Mouse (Mus musculus) heart, embryonic 16.5 days (tissue): ENCODE measurements around the gene Ppm1h. TPM values are rescaled to one million over a fixed set of nuclear protein-coding genes. Genes with fewer than 3 reads are reported as not detected.
"Not testable (repeated sequence)": the region's sequence is repeated elsewhere in the genome, so short reads cannot be mapped to it uniquely, and the experiment has no call there.

Experiments used
- ATAC-seq: fragments of 200-750 bp; cut with Nextera tagmentation; replicated peaks from 2 replicates; pipeline ENCODE4 v1.8.0; 2017; ENCODE audit warnings: moderate number of reproducible peaks; ENCODE audit not compliant: insufficient read depth, low FRiP score; ENCODE audit errors: extremely low read depth
- H3K27ac ChIP-seq: fragments of 300-500 bp; sonication (generic); 2 replicates; pipeline ENCODE4 v1.5.1; 2014; ENCODE audit warnings: mild to moderate bottlenecking, low read length, control low read depth, moderate library complexity
- H3K27me3 ChIP-seq: fragments of 300-500 bp; sonication (generic); 2 replicates; pipeline ENCODE4 v1.6.1; 2014; ENCODE audit warnings: low read length, mixed read lengths; ENCODE audit not compliant: control insufficient read depth, insufficient read depth
- H3K36me3 ChIP-seq: fragments of 300-500 bp; sonication (generic); 2 replicates; pipeline ENCODE4 v1.6.1; 2014; ENCODE audit not compliant: control insufficient read depth, insufficient read depth
- H3K4me1 ChIP-seq: fragments of 300-500 bp; sonication (generic); 2 replicates; pipeline ENCODE4 v1.6.1; 2014; ENCODE audit warnings: low read length, mixed read lengths; ENCODE audit not compliant: control insufficient read depth, insufficient read depth
- H3K4me2 ChIP-seq: fragments of 300-500 bp; sonication (generic); 2 replicates; pipeline ENCODE4 v1.6.1; 2014; ENCODE audit warnings: low read depth, mild to moderate bottlenecking, control low read depth, low read length
- H3K4me3 ChIP-seq: fragments of 300-500 bp; sonication (generic); 2 replicates; pipeline ENCODE4 v1.5.1; 2014; ENCODE audit warnings: mild to moderate bottlenecking, control low read depth, low read length
- H3K9ac ChIP-seq: fragments of 300-500 bp; sonication (generic); 2 replicates; pipeline ENCODE4 v1.6.1; 2014; ENCODE audit warnings: low read length, control low read depth
- H3K9me3 ChIP-seq: fragments of 300-500 bp; sonication (generic); replicated peaks from 2 replicates; pipeline ENCODE4 v1.6.1; 2016; ENCODE audit warnings: low read length; ENCODE audit not compliant: control insufficient read depth
- WGBS: fragments of 180-500 bp; shearing (Covaris S2); extraction: QIAGEN DNeasy Blood & Tissue Kit; methylation state at CpG from one replicate; pipeline ENCODE4 v1.1.7; 2014; 5-methylcytosine and 5-hydroxymethylcytosine counted together
- polyA plus RNA-seq: library from polyadenylated mRNA; unstranded; fragments of >200 nt; fragmentation: Nextera tagmentation; extraction: Ambion mirVana; gene quantifications from 2 replicates; pipeline ENCODE4 v1.2.1, GENCODE M21; 2015

Ppm1h gene
- polyA plus RNA-seq, 1 experiment from 2014 or later: 9.4 TPM

GRCm38 (mm10) chr10:122917648-122918324 is 239.2 kb downstream of the Ppm1h start:
- 85% methylated on average over 14 of the region's 14 CpGs for WGBS
- H3K4me1 ChIP-seq: peaks cover 4% of the 10 kb centered on the region; the same call in 1 of the 2 replicates
- H3K4me3 ChIP-seq: no peak overlapping the region
- H3K4me2 ChIP-seq: no peak overlapping the region
- no peaks in the 10 kb centered on the region for H3K36me3 ChIP-seq
- H3K27me3 ChIP-seq: no peaks in the 10 kb centered on the region
- H3K9me3 ChIP-seq: no peaks in the 10 kb centered on the region
- ATAC-seq: no peak
- no peak overlapping the region for H3K9ac ChIP-seq
- no peak overlapping the region for H3K27ac ChIP-seq

GRCm38 (mm10) chr10:122918325-122918694 is 239.7 kb downstream of the Ppm1h start:
- no peak overlapping the region for H3K4me3 ChIP-seq
- 89% methylated on average over 9 of the region's 9 CpGs for WGBS
- H3K4me2 ChIP-seq: no peak overlapping the region
- no peaks in the 10 kb centered on the region for H3K4me1 ChIP-seq
- no peak overlapping the region for H3K9ac ChIP-seq
- H3K27ac ChIP-seq: no peak overlapping the region
- no peak for ATAC-seq
- peaks cover 3% of the 10 kb centered on the region; the same call in 1 of the 2 replicates for H3K36me3 ChIP-seq
- no peaks in the 10 kb centered on the region for H3K27me3 ChIP-seq
- no peaks in the 10 kb centered on the region for H3K9me3 ChIP-seq

- no peaks in the 10 kb centered on the region for H3K4me1 ChIP-seq
- WGBS: 91% methylated on average over 5 of the region's 5 CpGs
- no peak overlapping the region for H3K4me2 ChIP-seq
- no peaks in the 10 kb centered on the region for H3K27me3 ChIP-seq
- H3K9ac ChIP-seq: no peak overlapping the region
- H3K27ac ChIP-seq: no peak overlapping the region
- no peaks in the 10 kb centered on the region for H3K9me3 ChIP-seq
- ATAC-seq: no peak
- H3K4me3 ChIP-seq: no peak overlapping the region
- peaks cover 3% of the 10 kb centered on the region; the same call in 1 of the 2 replicates for H3K36me3 ChIP-seq
Measured at GRCm38 (mm10) chr10:122918754-122919153, 240.2 kb downstream of the Ppm1h start.

- H3K9me3 ChIP-seq: no peaks in the 10 kb centered on the region
- H3K27ac ChIP-seq: no peak overlapping the region
- H3K4me2 ChIP-seq: no peak overlapping the region
- H3K27me3 ChIP-seq: no peaks in the 10 kb centered on the region
- peaks cover 3% of the 10 kb centered on the region; the same call in 1 of the 2 replicates for H3K36me3 ChIP-seq
- no peaks in the 10 kb centered on the region for H3K4me1 ChIP-seq
- no peak for ATAC-seq
- no peak overlapping the region for H3K9ac ChIP-seq
- 87% methylated on average over 2 of the region's 2 CpGs for WGBS
- H3K4me3 ChIP-seq: no peak overlapping the region
Measured at GRCm38 (mm10) chr10:122919416-122919815, 240.9 kb downstream of the Ppm1h start.

- WGBS: 85% methylated on average over 11 of the region's 11 CpGs
- no peaks in the 10 kb centered on the region for H3K27me3 ChIP-seq
- ATAC-seq: no peak
Measured at GRCm38 (mm10) chr10:122920218-122920795, 241.7 kb downstream of the Ppm1h start.

GRCm38 (mm10) chr10:122922226-122922625 is 243.7 kb downstream of the Ppm1h start:
- WGBS: 38% methylated on average over 7 of the region's 7 CpGs

More at GRCm38 (mm10) chr10:122920218-122920795, 241.7 kb downstream of the Ppm1h start:
- H3K4me1 ChIP-seq: no peaks in the 10 kb centered on the region
- H3K9me3 ChIP-seq: no peaks in the 10 kb centered on the region
- no peak overlapping the region for H3K27ac ChIP-seq
- no peak overlapping the region for H3K4me3 ChIP-seq
- H3K4me2 ChIP-seq: no peak overlapping the region
- H3K9ac ChIP-seq: no peak overlapping the region
- peaks cover 3% of the 10 kb centered on the region; the same call in 1 of the 2 replicates for H3K36me3 ChIP-seq

GRCm38 (mm10) chr10:122924571-122924970 is 246.0 kb downstream of the Ppm1h start:
- not testable (repeated sequence) for H3K4me3 ChIP-seq, H3K27me3 ChIP-seq, ATAC-seq, H3K4me1 ChIP-seq, H3K9me3 ChIP-seq, H3K9ac ChIP-seq, H3K4me2 ChIP-seq, H3K36me3 ChIP-seq, H3K27ac ChIP-seq
- WGBS: 57% methylated on average over 5 of the region's 5 CpGs

More at GRCm38 (mm10) chr10:122922226-122922625, 243.7 kb downstream of the Ppm1h start:
- Histone ChIP-seq H3K9me3 (no peaks in the 10 kb centered on the region), H3K9ac (no peak overlapping the region), H3K27me3 (no peaks in the 10 kb centered on the region), H3K36me3 (peaks cover 3% of the 10 kb centered on the region; the same call in 1 of the 2 replicates), H3K4me1 (no peaks in the 10 kb centered on the region), H3K4me3 (no peak overlapping the region), H3K27ac (no peak overlapping the region), H3K4me2 (peak overlapping the region; percentile 34)
- ATAC-seq: peak; percentile 55; the same call in 1 of the 2 replicates

GRCm38 (mm10) chr10:122926275-122926674 is 247.7 kb downstream of the Ppm1h start:
- Histone ChIP-seq H3K4me3 (no peak overlapping the region), H3K27me3 (no peaks in the 10 kb centered on the region), H3K9me3 (no peaks in the 10 kb centered on the region), H3K27ac (no peak overlapping the region), H3K4me2 (no peak overlapping the region), H3K9ac (no peak overlapping the region), H3K4me1 (peaks cover 8% of the 10 kb centered on the region), H3K36me3 (peaks cover 3% of the 10 kb centered on the region; the same call in 1 of the 2 replicates)
- no peak for ATAC-seq
- 80% methylated on average over 4 of the region's 4 CpGs for WGBS

GRCm38 (mm10) chr10:122930520-122930919 is 252.0 kb downstream of the Ppm1h start:
- Histone ChIP-seq H3K4me3 (no peak overlapping the region), H3K4me2 (no peak overlapping the region), H3K27me3 (no peaks in the 10 kb centered on the region), H3K36me3 (no peaks in the 10 kb centered on the region), H3K4me1 (peaks cover 17% of the 10 kb centered on the region), H3K9ac (no peak overlapping the region), H3K9me3 (no peaks in the 10 kb centered on the region), H3K27ac (no peak overlapping the region)
- 80% methylated on average over 4 of the region's 4 CpGs for WGBS
- ATAC-seq: no peak
